In genomic region chr10:53343865-53344264, GRCm38 (mm10) we compare ENCODE assay signal across 11 mouse cellular contexts. TPM values are rescaled to one million over a fixed set of nuclear protein-coding genes. Genes with fewer than 3 reads are reported as not detected.
DNase-seq lines count a peak whose midpoint lies in the region; ATAC-seq and TF ChIP-seq lines count a peak whose summit lies in the region.
"Had no signal": no experiment of that assay in that cellular context is flagged by ENCODE, and none has a peak within 500 bp of the region (broad histone marks: within the 10 kb centered on the region; RNA-seq: fewer than 3 reads in every experiment).

No protein-coding gene starts in this region.

- 0 out of 2 replicates have a peak, but pooled peaks cover 3% of the 10 kb centered on the region for H3K4me1 ChIP-seq in heart, embryonic 12.5 days (replicated peaks)
- H3K4me1 ChIP-seq in lung, postnatal 0 days (ENCODE audit: insufficient read depth, low read depth, low read length) = no peaks in the 10 kb centered on the region; the same call in 1 of the 2 replicates

- H3K36me3 ChIP-seq in heart, embryonic 12.5 days = peaks cover 10% of the 10 kb centered on the region
- H3K36me3 ChIP-seq in lung, postnatal 0 days (ENCODE audit: insufficient read depth, low read length) = peaks cover 4% of the 10 kb centered on the region; the same call in 1 of the 2 replicates
- H3K36me3 ChIP-seq: G1E had no signal

- peak overlapping the region; percentile 91 for H3K27ac ChIP-seq in heart, embryonic 12.5 days (ENCODE audit: poor library complexity, severe bottlenecking)
- no peak overlapping the region for H3K27ac ChIP-seq in lung, postnatal 0 days (ENCODE audit: low read length)

- peak; percentile 11 for ATAC-seq in CD4-positive, CD25-positive, alpha-beta regulatory T cell, adult 4 months
- ATAC-seq in heart, embryonic 12.5 days (ENCODE audit: insufficient number of reproducible peaks, low FRiP score) = no peak
- ATAC-seq in lung, postnatal 0 days = no peak

- H3K4me3 ChIP-seq in heart, embryonic 12.5 days = peak overlapping the region; percentile 41
- H3K4me3 ChIP-seq in lung, postnatal 0 days (ENCODE audit: low read depth, low read length) = no peak overlapping the region

- H3K9ac ChIP-seq in heart, embryonic 12.5 days = peak overlapping the region; percentile 27
- H3K9ac ChIP-seq in lung, postnatal 0 days (replicated peaks; ENCODE audit: low read depth) = no peak overlapping the region

- peak overlapping the region; percentile 64 for H3K4me2 ChIP-seq in heart, embryonic 12.5 days
- H3K4me2 ChIP-seq in lung, postnatal 0 days (replicated peaks; ENCODE audit: low read depth, low read length) = peak overlapping the region; percentile 19; the same call in 1 of the 2 replicates

- 46% methylated on average over 10 of the region's 10 CpGs for WGBS in heart, embryonic 12.5 days
- WGBS in lung, postnatal 0 days = 42% methylated on average over 10 of the region's 10 CpGs

- H3K9me3 ChIP-seq in heart, embryonic 12.5 days (replicated peaks) = no peaks in the 10 kb centered on the region
- no peaks in the 10 kb centered on the region for H3K9me3 ChIP-seq in lung, postnatal 0 days (ENCODE audit: low read length)
- H3K9me3 ChIP-seq: G1E had no signal

- peak; percentile 33 for DNase-seq in kidney, postnatal 10 days
- DNase-seq in kidney, postnatal 25 days = no peak
- DNase-seq in lung, postnatal 0 days (ENCODE audit: low spot score) = peak; percentile 22
- DNase-seq in frontal cortex, postnatal 14 days (ENCODE audit: low spot score in 2 of 2) = no peak
- DNase-seq in cerebellum, adult 11-12 months = no peak
- DNase-seq: spleen, adult 18-20 months; thymus, adult 2 months had no signal

- TF ChIP-seq CTCF in lung, postnatal 0 days (IDR thresholded peaks at IDR 0.05) = no peak

- H3K27me3 ChIP-seq in heart, embryonic 12.5 days (replicated peaks) = no peaks in the 10 kb centered on the region
- no peaks in the 10 kb centered on the region for H3K27me3 ChIP-seq in lung, postnatal 0 days (replicated peaks; ENCODE audit: insufficient read depth, low read length)

- no peak for TF ChIP-seq EP300 in lung, postnatal 0 days (IDR thresholded peaks at IDR 0.05)

RNA-seq across cellular contexts. Expression of gene Pln, which starts 6.4 kb away (rescaled TPM):
- polyA plus RNA-seq in CD4-positive, CD25-positive, alpha-beta regulatory T cell, adult 4 months (2017; shearing (Covaris generic)) = 1 to 10 TPM; 1.8 to 2.0 TPM
- polyA plus RNA-seq in heart, embryonic 12.5 days (2016; fragmentation: Nextera tagmentation; extraction: Ambion mirVana) = 666 and 709 TPM in 2 replicates
- 1.9 and 2.3 TPM in 2 replicates for polyA plus RNA-seq in lung, postnatal 0 days (2015; fragmentation: Nextera tagmentation; extraction: Ambion mirVana)
- polyA plus RNA-seq: G1E; liver, adult 2 months had no signal

RNA-seq across cellular contexts. Expression of gene Cep85l, which starts 35.9 kb away (rescaled TPM):
- polyA plus RNA-seq in CD4-positive, CD25-positive, alpha-beta regulatory T cell, adult 4 months (2017; shearing (Covaris generic)) = 1 to 10 TPM; 1.8 to 2.8 TPM
- 5.5 TPM in 2 replicates for polyA plus RNA-seq in heart, embryonic 12.5 days (2016; fragmentation: Nextera tagmentation; extraction: Ambion mirVana)
- 10.8 and 11.0 TPM in 2 replicates for polyA plus RNA-seq in lung, postnatal 0 days (2015; fragmentation: Nextera tagmentation; extraction: Ambion mirVana)
- polyA plus RNA-seq: G1E had no signal

Comparison
In these comparisons a context has a peak if more than half of its experiments do, and no peak if none do; other contexts are left out.
1. DNase-seq: peak in kidney, postnatal 10 days (single experiment) and lung, postnatal 0 days (single experiment); none in kidney, postnatal 25 days (0 of 2), frontal cortex, postnatal 14 days (0 of 2) and cerebellum, adult 11-12 months (single experiment).
2. RNA of gene Pln, which starts 6.4 kb away (polyA plus RNA-seq): 666 to 709 TPM in heart, embryonic 12.5 days; 1.8 to 2.0 TPM in CD4-positive, CD25-positive, alpha-beta regulatory T cell, adult 4 months and 1.9 to 2.3 TPM in lung, postnatal 0 days; every median in the first group is over 100 times any median in the second.